13 mouse cellular contexts compared by ENCODE assay signal in genomic region chr19:7176041-7176696, GRCm38 (mm10). TPM values are rescaled to one million over a fixed set of nuclear protein-coding genes. Genes with fewer than 3 reads are reported as not detected.
A peak's percentile ranks its signal among the peaks of the same experiment; 100 is the strongest.
DNase-seq lines count a peak whose midpoint lies in the region; ATAC-seq and TF ChIP-seq lines count a peak whose summit lies in the region.
"Had no signal": no experiment of that assay in that cellular context is flagged by ENCODE, and none has a peak within 500 bp of the region (broad histone marks: within the 10 kb centered on the region; RNA-seq: fewer than 3 reads in every experiment).

No protein-coding gene starts in this region.

- no peak for TF ChIP-seq CTCF in lung, embryonic 14.5 days (IDR thresholded peaks at IDR 0.05; ENCODE audit: low read depth)

- no peak overlapping the region; the same call in 1 of the 2 replicates for H3K9ac ChIP-seq in lung, embryonic 14.5 days
- peak overlapping the region; percentile 20; the same call in 1 of the 2 replicates for H3K9ac ChIP-seq in embryonic facial prominence, embryonic 12.5 days
- H3K9ac ChIP-seq in midbrain, embryonic 13.5 days (replicated peaks): peak overlapping the region; percentile 28; the same call in 1 of the 2 replicates
- H3K9ac ChIP-seq: liver, embryonic 12.5 days had no signal

- H3K4me2 ChIP-seq in lung, embryonic 14.5 days: no peak overlapping the region
- H3K4me2 ChIP-seq in embryonic facial prominence, embryonic 12.5 days (replicated peaks): 0 out of 2 replicates have a peak overlapping the region, but pooled peaks have one; percentile 7
- 0 out of 2 replicates have a peak overlapping the region, but pooled peaks have one; percentile 13 for H3K4me2 ChIP-seq in midbrain, embryonic 13.5 days (replicated peaks)
- H3K4me2 ChIP-seq: liver, embryonic 12.5 days had no signal

- H3K4me3 ChIP-seq in lung, embryonic 14.5 days (ENCODE audit: low read depth, low read length): no peak overlapping the region
- no peak overlapping the region for H3K4me3 ChIP-seq in embryonic facial prominence, embryonic 12.5 days
- no peak overlapping the region for H3K4me3 ChIP-seq in midbrain, embryonic 13.5 days (replicated peaks)
- H3K4me3 ChIP-seq: heart, embryonic 10.5 days; liver, embryonic 12.5 days had no signal

- no peak for ATAC-seq in lung, embryonic 14.5 days (ENCODE audit: insufficient read depth)
- ATAC-seq in embryonic facial prominence, embryonic 12.5 days (ENCODE audit: insufficient number of reproducible peaks, insufficient read depth, low FRiP score, low TSS enrichment): no peak
- ATAC-seq in midbrain, embryonic 13.5 days: no peak
- ATAC-seq: liver, embryonic 12.5 days had no signal

- H3K9me3 ChIP-seq in lung, embryonic 14.5 days (ENCODE audit: low read depth, low read length): no peaks in the 10 kb centered on the region
- no peaks in the 10 kb centered on the region for H3K9me3 ChIP-seq in embryonic facial prominence, embryonic 12.5 days
- no peaks in the 10 kb centered on the region for H3K9me3 ChIP-seq in midbrain, embryonic 13.5 days
- H3K9me3 ChIP-seq: heart, embryonic 10.5 days; liver, embryonic 12.5 days had no signal

- no peak overlapping the region for H3K27ac ChIP-seq in lung, embryonic 14.5 days (ENCODE audit: low read depth)
- peak overlapping the region; percentile 55; the same call in 1 of the 2 replicates for H3K27ac ChIP-seq in embryonic facial prominence, embryonic 12.5 days
- no peak overlapping the region for H3K27ac ChIP-seq in midbrain, embryonic 13.5 days
- H3K27ac ChIP-seq: heart, embryonic 10.5 days; liver, embryonic 12.5 days; macrophage had no signal

- 0 out of 2 replicates have a peak, but pooled peaks cover 4% of the 10 kb centered on the region for H3K27me3 ChIP-seq in lung, embryonic 14.5 days (ENCODE audit: insufficient read depth, low read length)
- 0 out of 2 replicates have a peak, but pooled peaks cover 11% of the 10 kb centered on the region for H3K27me3 ChIP-seq in embryonic facial prominence, embryonic 12.5 days
- peaks cover 29% of the 10 kb centered on the region; the same call in 1 of the 2 replicates for H3K27me3 ChIP-seq in midbrain, embryonic 13.5 days

- intact Hi-C loops in gastrocnemius, postnatal 36 days (cut with DNase I): no loop called here

- WGBS in lung, embryonic 14.5 days: 8% methylated on average over 11 of the region's 11 CpGs
- 9% methylated on average over 11 of the region's 11 CpGs for WGBS in embryonic facial prominence, embryonic 12.5 days
- 7% methylated on average over 11 of the region's 11 CpGs for WGBS in midbrain, embryonic 13.5 days

- H3K4me1 ChIP-seq in lung, embryonic 14.5 days (ENCODE audit: insufficient read depth): peaks cover 10% of the 10 kb centered on the region; the same call in 1 of the 2 replicates
- peaks cover 42% of the 10 kb centered on the region for H3K4me1 ChIP-seq in embryonic facial prominence, embryonic 12.5 days
- H3K4me1 ChIP-seq in midbrain, embryonic 13.5 days (replicated peaks): peaks cover 66% of the 10 kb centered on the region

- peak; percentile 42 to 61 for DNase-seq in cerebellum, postnatal 25 days
- DNase-seq in cerebellum, adult 8-10 months: no peak
- peak; percentile 54 for DNase-seq in lung, embryonic 14.5 days
- DNase-seq in lung, postnatal 25 days (ENCODE audit: low spot score): no peak
- no peak for DNase-seq in gastrocnemius, postnatal 36 days
- no peak for DNase-seq in urinary bladder, postnatal 36 days (ENCODE audit: low spot score in 2 of 2)
- DNase-seq: adrenal gland, adult 8-10 months; thymus, adult 18-20 months had no signal

- H3K36me3 ChIP-seq in lung, embryonic 14.5 days (ENCODE audit: insufficient read depth): no peaks in the 10 kb centered on the region
- H3K36me3 ChIP-seq in embryonic facial prominence, embryonic 12.5 days: no peaks in the 10 kb centered on the region
- H3K36me3 ChIP-seq in midbrain, embryonic 13.5 days: no peaks in the 10 kb centered on the region
- H3K36me3 ChIP-seq: heart, embryonic 10.5 days; liver, embryonic 12.5 days had no signal

RNA-seq across cellular contexts. Expression of gene Otub1, which starts 29.9 kb away (rescaled TPM):
- polyA plus RNA-seq in lung, embryonic 14.5 days (2014; fragmentation: Nextera tagmentation; extraction: Ambion mirVana): 206 and 221 TPM in 2 replicates
- polyA plus RNA-seq in embryonic facial prominence, embryonic 12.5 days (2016; fragmentation: Nextera tagmentation; extraction: Ambion mirVana): 234 and 242 TPM in 2 replicates
- 247 and 260 TPM in 2 replicates for polyA plus RNA-seq in midbrain, embryonic 13.5 days (2015; fragmentation: Nextera tagmentation; extraction: Ambion mirVana)
- total RNA-seq in gastrocnemius, postnatal 36 days (2021): 10 to 100 TPM; 45.4 to 49.9 TPM

RNA-seq across cellular contexts. Expression of gene Cox8a, which starts 41.2 kb away (rescaled TPM):
- 917 and 922 TPM in 2 replicates for polyA plus RNA-seq in lung, embryonic 14.5 days (2014; fragmentation: Nextera tagmentation; extraction: Ambion mirVana)
- polyA plus RNA-seq in embryonic facial prominence, embryonic 12.5 days (2016; fragmentation: Nextera tagmentation; extraction: Ambion mirVana): 824 and 858 TPM in 2 replicates
- 750 and 771 TPM in 2 replicates for polyA plus RNA-seq in midbrain, embryonic 13.5 days (2015; fragmentation: Nextera tagmentation; extraction: Ambion mirVana)
- 10 to 100 TPM; 80.2 to 87.0 TPM for total RNA-seq in gastrocnemius, postnatal 36 days (2021)

Comparison
In these comparisons a context has a peak if more than half of its experiments do, and no peak if none do; other contexts are left out.
1. DNase-seq: peak in cerebellum, postnatal 25 days (2 of 2) and lung, embryonic 14.5 days (single experiment); none in cerebellum, adult 8-10 months (single experiment), lung, postnatal 25 days (single experiment), gastrocnemius, postnatal 36 days (0 of 2) and urinary bladder, postnatal 36 days (0 of 2).